14 mouse cellular contexts compared by ENCODE assay signal in the genomic region with DNA sequence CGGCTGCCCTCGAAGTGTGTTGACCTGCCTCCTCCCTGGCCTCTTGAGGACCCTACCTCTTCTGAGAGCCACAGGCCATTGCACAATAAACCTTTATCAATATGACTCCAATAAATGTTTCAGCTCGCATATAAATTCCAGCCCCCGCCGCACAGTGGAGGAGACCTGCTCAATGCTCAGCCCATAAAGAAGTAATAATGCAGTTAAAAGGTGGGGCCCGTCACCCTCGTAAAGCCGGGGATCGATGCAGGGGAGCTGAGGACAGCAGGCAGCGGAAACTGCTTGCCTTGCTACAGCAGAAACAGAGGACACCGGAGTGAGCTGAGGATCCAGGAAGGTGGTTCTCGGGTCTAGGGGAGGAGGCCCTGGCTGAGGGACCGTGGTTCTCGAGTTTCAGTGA.
"Had no signal": no experiment of that assay in that cellular context is flagged by ENCODE, and none has a peak within 500 bp of the region (broad histone marks: within the 10 kb centered on the region; RNA-seq: fewer than 3 reads in every experiment).

No protein-coding gene starts in this region.

- DNase-seq: kidney, adult 18-20 months; kidney, postnatal 10 days; kidney, postnatal 4 days; lung, embryonic 14.5 days; lung, postnatal 10 days; lung, postnatal 4 days; retina, postnatal 1 day; right cerebral cortex, postnatal 4 days; thymus, postnatal 36 days had no signal

- H3K36me3 ChIP-seq: limb, embryonic 15.5 days; liver, embryonic 12.5 days; neural tube, embryonic 13.5 days had no signal

- ATAC-seq: liver, embryonic 12.5 days had no signal

- H3K27ac ChIP-seq: layer of hippocampus, adult 2 months; limb, embryonic 15.5 days; liver, embryonic 12.5 days had no signal

- H3K4me1 ChIP-seq: liver, embryonic 12.5 days had no signal

- H3K9ac ChIP-seq: limb, embryonic 15.5 days; liver, embryonic 12.5 days; lung, embryonic 14.5 days; neural tube, embryonic 13.5 days had no signal

- H3K9me3 ChIP-seq: limb, embryonic 15.5 days; liver, embryonic 12.5 days; neural tube, embryonic 13.5 days had no signal

- H3K4me3 ChIP-seq: layer of hippocampus, adult 2 months; limb, embryonic 15.5 days; liver, embryonic 12.5 days; neural tube, embryonic 13.5 days had no signal

- H3K4me2 ChIP-seq: limb, embryonic 15.5 days; liver, embryonic 12.5 days; lung, embryonic 14.5 days; midbrain, embryonic 11.5 days; neural tube, embryonic 13.5 days had no signal
